Mouse (Mus musculus): ENCODE measurements around the gene Aldh1l1.

Aldh1l1 gene

DNA sequence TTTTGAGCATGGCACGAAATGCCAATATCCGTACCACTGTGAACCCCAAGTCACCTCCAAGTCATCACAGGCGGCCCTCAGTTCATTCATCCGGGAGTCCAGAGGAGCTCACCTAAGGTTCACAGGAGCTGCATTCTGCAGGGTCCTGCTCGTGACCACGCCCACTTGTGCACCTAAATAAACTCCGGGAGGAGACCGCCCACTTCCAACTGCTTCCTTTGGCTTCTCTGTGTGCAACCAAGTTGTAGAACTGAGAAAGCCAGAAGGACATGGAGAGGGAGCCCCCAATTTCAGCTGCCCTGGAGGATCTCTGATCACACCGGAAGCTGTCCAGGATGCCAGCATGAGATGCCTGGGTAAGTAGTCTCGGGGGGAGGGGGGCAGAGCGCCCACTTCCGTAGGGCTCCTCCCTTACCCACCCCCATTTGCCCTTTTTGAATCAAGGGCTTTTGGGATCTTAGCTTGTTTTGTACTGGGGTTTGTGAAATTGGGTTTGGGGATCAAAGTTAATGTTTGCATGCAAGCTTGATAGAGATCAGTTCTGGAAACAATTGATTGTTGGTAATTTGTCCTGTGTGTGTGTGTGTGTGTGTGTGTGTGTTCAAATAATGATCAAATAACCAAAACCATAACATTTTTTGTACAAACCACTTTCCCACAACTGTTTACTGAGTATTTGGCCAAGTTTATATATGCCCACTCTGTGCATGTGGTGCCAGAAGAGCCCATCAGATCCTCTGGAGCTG lies at the start of gene Aldh1l1:
Gene Aldh1l1, plus strand, starts transcription at position 252 of the 746 bp plus-strand sequence.
- DNase-seq: no peak

DNA sequence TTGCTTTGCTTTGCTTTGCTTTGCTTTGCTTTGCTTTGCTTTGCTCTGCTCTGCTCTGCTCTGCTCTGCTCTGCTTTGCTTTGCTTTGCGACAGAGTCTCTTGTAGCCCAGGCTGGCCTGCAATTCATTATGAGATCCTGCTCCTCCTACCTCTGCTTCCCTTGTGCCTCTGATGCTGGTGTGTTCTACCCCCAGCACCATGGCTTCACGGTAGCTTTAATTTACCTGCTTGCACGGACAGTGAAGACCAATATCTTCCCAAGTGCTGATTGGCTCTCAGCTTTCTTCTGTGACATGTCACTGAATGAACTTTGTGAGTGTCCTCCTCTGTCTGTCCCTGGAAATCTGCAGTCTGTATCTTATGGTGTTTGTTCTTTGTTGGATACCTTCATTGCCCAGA lies 49.2 kb upstream of the Aldh1l1 start:
- DNase-seq: no peak

DNA sequence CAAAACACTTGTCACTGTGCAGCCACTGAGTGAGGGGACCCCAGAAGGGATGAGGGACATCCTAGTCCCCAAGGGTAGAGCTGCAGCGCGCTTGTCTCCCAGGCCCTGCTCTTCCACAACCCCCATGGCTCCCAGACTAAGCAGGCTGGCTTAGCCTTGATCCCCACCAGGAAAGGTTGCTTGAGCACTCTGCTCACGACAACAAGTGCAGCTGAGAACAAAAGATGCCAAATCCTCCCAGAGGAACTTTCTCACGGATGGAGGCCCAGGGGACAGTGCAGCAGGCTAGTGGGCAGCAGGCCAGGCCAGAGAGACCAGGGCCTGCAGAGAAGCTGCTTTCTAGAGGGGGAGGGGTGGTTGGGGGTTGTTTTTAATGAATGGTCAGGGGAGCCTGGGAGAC lies 39.3 kb upstream of the Aldh1l1 start:
- no peak for DNase-seq

DNA sequence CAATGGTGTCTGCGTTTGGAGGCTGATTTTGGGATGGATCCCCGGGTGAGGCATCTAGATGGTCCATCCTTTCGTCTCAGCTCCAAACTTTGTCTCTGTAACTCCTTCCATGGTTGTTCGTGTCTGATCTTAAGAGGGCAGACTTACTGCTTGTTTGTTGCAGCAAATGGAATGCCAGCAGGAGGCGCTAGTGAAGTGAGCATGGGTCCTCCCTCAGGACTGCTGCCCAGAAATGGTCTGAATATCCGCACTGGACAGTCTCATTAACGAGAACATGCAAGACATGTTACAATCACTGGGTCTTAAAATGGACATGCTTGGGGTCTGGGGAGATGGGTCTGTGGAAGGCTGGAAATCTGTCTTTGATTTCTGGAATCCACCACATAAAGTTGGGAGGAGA lies 36.0 kb upstream of the Aldh1l1 start:
- peak; percentile 86 to 93 for DNase-seq

DNA sequence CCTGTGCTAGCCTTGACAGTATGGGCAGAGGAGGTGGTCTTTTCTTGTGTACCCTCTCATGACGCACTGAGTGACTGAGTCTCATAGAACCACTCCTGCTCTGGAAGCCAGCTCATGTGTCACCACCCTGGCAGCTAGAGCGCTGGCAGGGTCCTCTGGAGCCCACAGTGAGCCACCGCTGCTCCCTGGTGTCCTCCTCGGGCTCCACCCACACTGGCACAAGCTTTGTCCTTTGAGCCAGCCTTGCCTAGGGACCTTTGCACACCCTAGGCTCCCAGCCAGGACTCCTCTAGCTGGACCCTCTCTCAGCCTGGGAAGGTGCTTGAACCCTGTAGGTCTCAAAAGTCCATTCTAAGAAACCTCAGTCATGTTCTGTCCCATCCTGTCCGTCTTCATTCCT lies 35.5 kb upstream of the Aldh1l1 start:
- peak; percentile 33 for DNase-seq

DNA sequence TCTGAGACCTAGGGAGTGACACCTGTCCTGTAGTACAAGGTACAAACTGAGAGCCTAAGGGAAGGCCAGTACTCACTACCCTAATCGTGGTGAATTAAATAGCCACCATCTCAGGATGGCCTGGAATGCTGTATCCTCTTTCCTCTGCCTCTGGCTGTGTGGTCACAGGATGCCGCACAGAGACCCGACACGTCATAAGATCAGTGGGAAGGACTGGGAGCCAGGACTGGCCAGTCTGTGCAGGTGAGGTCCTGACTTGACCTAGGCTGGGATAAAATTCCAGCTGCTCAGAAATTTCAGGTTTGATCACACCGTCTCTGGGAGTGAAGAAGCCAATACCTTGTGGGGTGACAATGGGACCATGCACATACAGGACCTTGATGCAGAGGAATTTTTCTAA lies 34.7 kb upstream of the Aldh1l1 start:
- no peak for DNase-seq

DNA sequence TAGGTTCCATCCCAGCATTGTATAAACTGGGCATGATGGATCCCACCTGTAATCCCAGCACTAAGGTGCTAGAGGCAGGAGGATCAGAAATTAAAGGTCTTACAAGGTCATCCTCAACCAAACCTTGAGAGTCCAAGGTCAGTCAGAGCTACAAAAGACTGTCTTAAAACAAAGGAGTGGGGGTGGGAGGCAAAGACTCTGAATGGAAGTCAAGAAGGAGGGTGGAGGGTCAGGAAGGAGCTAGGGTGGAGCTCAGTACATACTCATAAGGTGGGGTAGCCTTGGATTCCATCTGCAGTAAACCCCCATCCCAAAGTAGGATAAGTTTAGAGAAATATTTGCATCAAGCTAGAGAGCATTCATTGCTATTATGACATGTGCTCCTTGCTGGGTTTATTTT lies 33.6 kb upstream of the Aldh1l1 start:
- no peak for DNase-seq

DNA sequence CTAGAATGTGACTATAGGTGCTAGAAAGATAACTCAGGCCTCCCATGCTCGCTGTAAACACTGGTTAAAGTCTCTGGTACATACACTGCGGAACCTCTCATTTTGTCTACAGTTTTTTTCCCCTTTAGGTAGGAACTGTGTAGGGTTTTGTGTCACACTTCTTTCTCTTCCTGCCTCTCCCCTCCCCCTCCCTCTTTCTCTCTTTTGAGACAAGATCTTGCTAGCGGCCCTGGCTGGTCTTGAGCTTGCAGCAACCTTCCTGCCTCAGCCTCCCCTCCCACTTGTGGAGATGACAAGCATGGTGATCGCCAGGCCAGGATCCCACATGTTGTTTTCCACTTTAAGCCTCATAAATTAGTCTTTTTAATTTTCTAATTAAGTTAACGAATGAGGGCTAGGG lies 32.5 kb upstream of the Aldh1l1 start:
- no peak for DNase-seq

DNA sequence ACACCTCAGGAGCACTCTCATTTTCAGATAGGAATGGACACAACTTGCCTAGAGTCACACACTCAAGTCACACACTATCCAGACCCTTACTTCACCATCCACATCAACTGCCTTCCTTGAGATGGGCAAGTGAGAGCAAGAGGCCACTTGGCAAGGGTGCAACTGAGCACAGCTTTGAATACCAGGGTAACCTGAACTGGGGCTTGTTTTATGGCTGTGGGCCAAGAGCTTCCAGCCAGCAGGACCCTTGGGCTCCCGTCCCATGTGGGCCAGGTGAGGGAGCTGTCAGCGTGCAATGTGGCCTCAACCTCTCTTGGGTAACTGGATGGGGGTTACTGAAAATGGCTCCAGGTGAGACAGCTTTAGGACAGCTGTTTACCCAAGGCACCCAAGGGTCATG lies 28.8 kb upstream of the Aldh1l1 start:
- no peak for DNase-seq

DNA sequence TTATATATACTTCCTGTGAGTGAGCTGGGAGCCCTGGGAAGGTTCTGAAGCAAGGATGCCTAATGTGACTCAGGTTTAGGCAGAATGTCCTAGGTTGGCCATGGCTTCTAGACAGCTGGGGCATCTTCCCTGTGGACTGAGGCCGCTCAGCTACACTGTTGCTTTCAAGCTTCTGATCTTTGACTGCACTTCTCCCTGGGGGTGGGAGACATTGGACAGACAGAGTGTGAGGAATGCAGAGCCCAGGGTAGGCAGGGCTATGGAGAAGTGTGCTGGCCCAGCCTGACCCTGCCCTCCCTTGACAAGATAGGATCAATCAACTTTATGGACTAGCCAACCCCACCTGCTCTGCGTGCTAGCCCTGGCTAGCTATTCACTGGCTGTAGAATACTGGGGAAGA lies 25.0 kb upstream of the Aldh1l1 start:
- no peak for DNase-seq

DNA sequence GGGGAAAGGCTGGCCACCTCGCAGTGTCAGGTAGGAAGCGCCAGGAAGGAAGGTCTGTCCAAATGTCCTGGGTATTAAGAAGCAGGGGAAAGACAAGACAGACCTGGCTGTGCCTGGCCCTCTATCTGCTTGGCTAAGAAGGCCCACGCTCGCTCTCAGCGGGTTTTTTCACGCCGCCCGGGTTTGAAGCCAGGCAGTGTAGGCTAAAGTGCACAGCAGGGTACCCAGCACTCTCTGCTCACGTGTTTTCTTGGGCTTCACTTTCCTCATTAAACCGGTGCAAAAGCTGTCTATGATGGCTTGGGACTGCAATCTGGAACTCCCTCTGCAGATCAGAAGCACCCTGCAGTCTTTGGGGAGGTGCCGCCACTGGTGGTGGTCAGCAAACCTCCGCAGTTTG lies 24.5 kb upstream of the Aldh1l1 start:
- peak; percentile 35 for DNase-seq

DNA sequence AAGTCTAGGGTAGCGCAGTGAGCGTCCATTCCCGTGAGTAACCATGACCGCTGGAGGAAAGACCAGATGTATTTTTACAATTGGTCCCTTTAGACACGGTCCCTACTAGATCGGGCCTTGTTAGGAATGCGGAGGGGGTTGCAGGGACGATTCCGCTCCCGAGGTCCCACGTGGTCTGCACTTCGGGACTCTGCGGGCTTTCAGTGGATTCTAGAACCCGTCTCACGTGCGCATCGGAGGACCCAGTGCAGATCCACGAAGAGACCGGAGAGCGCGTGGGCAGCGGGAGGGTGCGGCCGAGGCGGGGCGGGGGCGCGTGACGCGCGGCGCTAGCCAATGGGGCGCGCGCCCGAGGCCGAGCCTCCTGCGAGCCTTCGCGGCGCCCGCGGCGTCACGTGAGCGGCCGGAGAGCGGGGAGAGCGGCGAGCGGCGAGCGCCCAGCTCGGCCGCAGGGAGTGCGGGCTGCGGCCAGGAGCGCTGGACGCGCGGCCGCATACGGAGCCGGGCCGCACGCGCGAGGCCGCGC lies 24.0 kb upstream of the Aldh1l1 start, which contains the start of gene Klf15:
Gene Klf15, plus strand, starts transcription at position 396 of the 526 bp plus-strand sequence.
- peak; percentile 86 to 93 for DNase-seq

DNA sequence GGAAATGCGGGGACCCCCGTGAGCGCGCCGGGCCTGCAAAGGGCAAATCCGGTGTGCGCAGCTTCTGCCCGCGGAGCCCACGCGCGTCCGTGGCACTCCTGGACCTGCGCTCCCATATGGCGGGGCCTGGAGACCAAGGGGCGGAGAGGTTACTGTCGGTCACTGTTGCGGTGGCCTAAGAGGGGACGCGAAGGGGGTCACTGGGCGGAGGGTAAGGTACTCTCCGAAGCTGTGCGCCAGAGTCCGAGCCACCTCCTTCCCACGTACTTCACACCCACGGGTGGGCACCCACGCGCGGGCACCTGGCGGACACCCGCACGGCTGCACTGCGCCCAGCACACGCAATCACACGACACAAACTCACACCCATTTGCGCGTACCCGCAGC lies 23.4 kb upstream of the Aldh1l1 start:
- DNase-seq: peak; percentile 55 to 56

DNA sequence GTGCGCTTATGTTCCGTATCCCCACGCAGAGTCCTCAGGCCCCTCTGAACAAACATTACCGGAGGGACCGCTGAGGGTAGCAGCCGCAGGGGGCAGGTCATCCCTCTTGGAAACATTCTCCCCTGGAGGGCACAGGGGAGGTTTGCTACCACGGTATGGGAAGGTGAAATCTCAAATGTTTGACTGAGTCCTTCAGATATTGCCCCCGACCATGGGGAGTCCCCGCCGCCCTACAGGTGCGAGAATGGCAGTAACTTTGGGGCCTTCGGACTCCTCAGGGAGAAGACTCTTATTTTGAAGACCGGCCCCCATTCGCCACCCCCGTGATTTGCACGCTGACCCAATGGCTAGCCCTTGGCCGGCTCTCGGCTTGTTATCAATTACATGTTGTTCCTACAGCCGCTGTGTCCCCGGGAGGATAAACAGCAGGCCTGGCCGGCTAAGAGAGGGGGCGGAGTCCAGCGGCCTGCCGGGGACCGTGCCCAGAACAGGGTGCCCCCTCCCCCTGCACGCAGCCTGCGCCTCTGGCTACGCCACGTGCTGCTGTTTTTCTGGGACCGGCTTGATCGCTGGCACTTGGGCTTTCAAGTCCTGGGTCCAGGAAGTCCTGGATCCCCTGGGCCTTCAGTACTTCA lies 22.9 kb upstream of the Aldh1l1 start:
- DNase-seq: peak; percentile 64 to 71

DNA sequence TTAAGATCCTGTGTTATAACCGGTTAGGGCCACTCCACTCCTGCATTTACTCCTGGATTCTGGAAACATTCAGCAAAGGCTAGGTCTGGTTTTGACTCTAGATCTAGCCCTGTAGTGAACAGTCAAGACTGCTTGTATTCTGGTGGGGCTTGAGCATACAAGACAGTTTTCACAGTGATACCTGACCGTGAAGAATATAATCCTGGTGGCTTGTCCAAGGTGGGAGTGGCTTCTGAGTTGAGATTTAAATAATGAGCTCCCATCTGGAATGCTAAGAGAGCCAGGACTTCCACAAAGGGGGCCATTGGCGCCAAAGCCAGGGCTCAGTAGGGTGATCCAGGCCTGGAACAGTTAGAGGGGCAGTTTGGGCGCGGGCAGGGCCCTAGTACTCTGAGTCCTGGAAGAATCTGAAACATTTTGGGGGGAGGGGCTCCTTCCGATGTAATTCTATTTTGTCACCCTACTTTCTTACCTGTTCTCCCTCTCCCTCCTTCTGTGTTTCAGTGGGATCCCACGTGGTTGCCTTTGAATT lies 22.3 kb upstream of the Aldh1l1 start:
- DNase-seq: no peak

DNA sequence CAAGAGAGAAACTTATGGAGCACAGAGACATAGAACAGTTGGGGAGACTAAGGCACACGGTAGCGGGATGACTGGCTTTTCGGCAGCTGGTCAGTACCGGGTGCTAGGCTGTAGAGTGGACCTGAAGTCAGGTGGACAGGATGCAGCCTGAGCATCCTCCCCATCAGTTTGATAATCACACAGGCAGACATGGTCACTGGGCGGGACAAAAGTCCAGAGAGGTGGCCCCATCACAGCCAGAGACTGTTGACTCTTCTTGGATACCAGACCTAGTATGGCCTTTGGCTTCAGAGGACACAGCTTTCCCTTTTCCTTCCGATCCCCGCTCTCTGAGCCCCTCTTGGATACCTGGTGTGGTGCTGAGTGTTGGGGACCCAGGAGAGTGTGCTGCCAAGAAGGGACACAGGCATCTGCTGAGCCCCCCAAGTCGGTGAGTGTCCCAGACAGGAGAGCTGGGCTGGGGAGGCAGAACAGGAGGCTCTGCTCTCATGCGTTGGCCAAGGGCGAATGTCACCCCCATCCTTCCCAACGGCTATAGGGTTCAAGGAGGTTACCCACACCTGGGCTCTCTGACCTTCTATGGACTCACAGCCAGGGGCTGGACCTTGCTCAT lies 21.1 kb upstream of the Aldh1l1 start:
- DNase-seq: no peak

DNA sequence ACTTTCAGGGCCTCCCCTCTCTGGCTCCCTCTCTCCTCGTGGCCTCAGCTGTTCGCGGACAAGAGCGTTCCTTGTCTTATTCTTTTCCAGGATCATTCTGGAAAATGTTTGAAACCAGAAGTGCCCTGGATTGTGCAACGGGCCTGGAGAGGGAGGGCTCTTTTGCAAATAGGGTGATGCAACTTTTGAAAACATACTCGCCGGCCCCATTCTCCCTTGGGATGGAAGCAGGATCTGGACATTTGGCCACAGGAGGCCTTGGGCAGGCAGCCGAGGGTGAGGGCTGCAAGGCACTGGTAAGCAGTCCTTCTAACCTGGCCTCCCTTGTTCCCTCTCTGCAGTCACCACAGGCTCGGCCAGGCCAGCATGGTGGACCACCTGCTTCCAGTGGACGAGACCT lies 20.1 kb upstream of the Aldh1l1 start:
- no peak for DNase-seq

DNA sequence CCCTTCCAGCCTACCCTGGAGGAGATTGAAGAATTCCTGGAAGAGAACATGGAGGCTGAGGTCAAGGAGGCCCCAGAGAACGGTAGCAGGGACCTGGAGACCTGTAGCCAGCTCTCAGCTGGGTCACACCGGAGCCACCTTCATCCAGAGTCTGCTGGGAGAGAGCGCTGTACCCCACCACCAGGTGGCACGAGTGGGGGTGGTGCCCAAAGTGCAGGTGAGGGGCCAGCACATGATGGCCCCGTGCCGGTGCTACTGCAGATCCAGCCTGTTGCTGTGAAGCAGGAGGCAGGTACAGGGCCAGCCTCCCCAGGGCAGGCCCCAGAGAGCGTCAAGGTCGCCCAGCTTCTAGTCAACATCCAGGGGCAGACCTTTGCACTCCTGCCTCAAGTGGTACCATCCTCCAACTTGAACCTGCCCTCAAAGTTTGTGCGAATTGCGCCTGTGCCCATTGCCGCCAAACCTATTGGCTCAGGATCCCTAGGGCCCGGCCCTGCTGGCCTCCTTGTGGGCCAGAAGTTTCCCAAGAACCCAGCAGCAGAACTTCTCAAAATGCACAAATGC lies 19.3 kb upstream of the Aldh1l1 start:
- DNase-seq: no peak

DNA sequence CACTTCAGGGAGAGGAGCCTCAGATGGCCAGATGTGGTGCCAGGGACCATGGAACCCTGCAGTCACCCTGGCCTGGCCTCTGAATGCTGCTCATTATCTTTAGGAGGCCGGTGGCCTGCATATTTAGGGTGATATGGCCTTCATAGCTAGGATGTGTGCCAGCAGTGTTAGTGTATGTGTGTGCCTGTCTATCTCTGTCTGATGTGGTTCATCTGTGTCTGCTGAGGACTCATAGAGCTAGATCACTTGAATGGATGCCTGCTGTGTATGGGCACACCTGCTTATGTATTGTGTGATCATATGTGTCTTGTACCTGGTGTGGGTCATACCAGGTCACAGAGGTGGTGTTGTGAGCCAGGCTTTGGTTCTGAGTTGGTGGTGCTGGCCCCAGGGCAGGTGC lies 18.0 kb upstream of the Aldh1l1 start:
- no peak for DNase-seq

DNA sequence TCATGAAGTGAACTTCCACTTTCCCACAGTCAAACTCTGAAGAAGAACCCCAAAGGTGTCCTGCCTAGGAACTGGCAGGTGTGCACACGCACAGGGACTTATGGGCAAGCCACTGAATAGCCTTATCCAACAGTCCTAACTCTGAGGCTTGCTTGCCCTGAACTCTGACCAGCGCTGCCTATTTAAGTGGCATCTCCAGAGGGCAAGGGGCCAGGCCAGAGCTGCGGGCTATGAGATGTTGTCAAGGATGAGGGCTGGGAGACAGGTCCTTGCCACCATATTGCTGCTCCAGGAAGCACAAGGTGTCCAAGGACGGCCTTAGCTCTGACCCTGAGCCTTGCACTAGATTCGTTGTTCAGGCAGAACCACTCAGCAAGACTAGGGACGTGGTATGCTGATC lies 17.2 kb upstream of the Aldh1l1 start:
- no peak for DNase-seq

DNA sequence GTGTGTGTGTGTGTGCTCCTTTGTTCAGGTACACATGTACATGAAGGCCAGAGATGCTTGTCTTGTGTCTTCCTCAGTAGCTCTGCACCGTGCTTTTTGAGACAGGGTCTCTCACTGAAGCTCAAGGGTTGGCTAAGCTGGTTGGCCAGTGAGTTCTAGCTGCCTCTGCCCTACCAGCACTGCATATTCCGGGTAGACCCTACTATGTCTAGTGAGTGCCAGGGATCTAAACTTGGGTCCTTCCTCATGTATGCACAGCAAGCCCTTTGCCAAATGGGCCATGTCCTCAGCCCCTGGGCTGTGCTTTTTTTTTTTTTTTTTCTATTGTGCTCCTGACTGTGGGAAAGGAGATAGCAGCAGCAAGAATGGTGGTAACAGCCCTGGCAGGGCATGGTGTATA lies 16.0 kb upstream of the Aldh1l1 start:
- DNase-seq: no peak

DNA sequence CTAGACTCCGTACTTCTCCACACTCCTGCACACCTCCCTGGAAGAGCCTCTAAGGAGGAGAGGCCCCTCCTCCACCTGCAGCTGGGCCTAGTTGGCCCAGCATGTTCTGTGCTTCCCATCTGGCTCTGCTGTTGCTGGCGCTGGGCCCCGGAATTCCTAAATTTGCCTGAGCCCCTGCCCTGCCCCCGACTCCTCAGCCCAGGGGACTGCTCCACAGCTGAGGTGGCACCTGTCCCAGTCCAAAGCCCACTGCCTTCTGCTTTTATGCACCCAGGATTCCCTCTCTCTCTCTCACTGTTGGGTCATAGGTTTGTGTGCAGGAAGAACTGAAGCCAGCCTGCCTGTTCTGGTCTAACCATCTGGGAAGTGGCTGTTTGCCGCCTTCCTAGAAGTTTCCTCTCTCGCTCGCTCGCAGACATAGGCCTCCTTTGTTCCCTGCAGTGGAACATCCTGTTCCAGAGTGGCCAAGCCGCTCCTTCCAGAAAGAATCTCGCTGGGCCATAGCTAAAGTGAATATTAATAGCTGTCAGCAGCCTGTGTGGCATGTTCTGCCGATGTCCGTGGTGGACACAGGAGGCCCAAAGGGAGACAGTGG lies 15.2 kb upstream of the Aldh1l1 start:
- DNase-seq: peak; percentile 22 to 31

DNA sequence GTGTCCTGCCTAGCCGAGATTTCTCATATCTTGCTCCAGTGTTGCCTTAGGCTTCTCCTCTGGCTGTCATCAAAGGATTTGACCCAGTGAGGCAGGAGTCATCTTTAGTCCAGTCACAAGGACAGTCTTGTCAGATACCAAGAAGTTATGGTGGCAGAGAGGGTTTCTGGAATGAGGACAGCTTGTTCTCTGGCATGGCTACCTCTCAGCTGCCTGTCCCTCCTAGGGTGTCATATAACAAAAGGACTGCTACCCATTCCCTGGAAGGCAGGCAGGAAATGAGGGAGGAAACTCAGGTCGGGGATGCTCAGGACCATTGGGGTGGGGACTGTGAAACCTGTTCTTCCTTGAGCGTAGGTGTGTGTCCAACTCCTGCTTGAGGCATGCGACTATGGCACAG lies 14.1 kb upstream of the Aldh1l1 start:
- DNase-seq: no peak
